Mouse (Mus musculus) cerebellum, adult 2 months (tissue): Measurements from ENCODE around the gene Fundc1. TPM values are rescaled to one million over a fixed set of nuclear protein-coding genes. Genes with fewer than 3 reads are reported as not detected.
"Not testable (repeated sequence)": the region's sequence is repeated elsewhere in the genome, so short reads cannot be mapped to it uniquely, and the experiment has no call there.

Experiments used
- DNase-seq, 2 experiments: peaks; one replicate each; pipeline ENCODE4 v3.0.0; 2021
- H3K27ac ChIP-seq: fragments of 200-500 bp; 2 replicates; pipeline ENCODE4 v1.5.1; 2012; ENCODE audit warnings: low read length, control low read depth, inconsistent platforms; ENCODE audit not compliant: insufficient read depth
- H3K27me3 ChIP-seq: fragments of 200-500 bp; 2 replicates; pipeline ENCODE4 v1.6.1; 2012; ENCODE audit warnings: inconsistent platforms, mild to moderate bottlenecking, low read length, moderate library complexity; ENCODE audit not compliant: control insufficient read depth, insufficient read depth
- H3K4me1 ChIP-seq: fragments of 200-500 bp; 2 replicates; pipeline ENCODE4 v1.6.1; 2011; ENCODE audit warnings: low read length; ENCODE audit not compliant: control insufficient read depth, insufficient read depth
- H3K4me3 ChIP-seq: fragments of 200-500 bp; replicated peaks from 2 replicates; pipeline ENCODE3; 2011; ENCODE audit warnings: mild to moderate bottlenecking, low read depth, low read length, control low read depth; ENCODE audit not compliant: insufficient read depth
- CTCF ChIP-seq: fragments of 200-500 bp; IDR thresholded peaks from 2 replicates; pipeline ENCODE4 v1.5.1; 2011; ENCODE audit warnings: low read depth, mild to moderate bottlenecking, control low read depth, low read length, moderate library complexity, borderline replicate concordance; ENCODE audit not compliant: insufficient read depth
- POLR2A ChIP-seq: fragments of 200-500 bp; IDR thresholded peaks from 2 replicates; pipeline ENCODE4 v1.6.1; 2011; ENCODE audit warnings: low read length, control low read depth, borderline replicate concordance; ENCODE audit not compliant: insufficient read depth
- WGBS: fragments of 180-500 bp; shearing (Covaris S2); methylation state at CpG from one replicate; pipeline ENCODE4 v1.1.7; 2018; 5-methylcytosine and 5-hydroxymethylcytosine counted together
- polyA plus RNA-seq: library from polyadenylated mRNA; depleted of rRNA; stranded (reverse); fragments of >200 nt; gene quantifications from 2 replicates; pipeline ENCODE4 v1.2.3, GENCODE M21; 2012

The Fundc1 gene
- polyA plus RNA-seq, 1 experiment = 66.0 TPM

DNA sequence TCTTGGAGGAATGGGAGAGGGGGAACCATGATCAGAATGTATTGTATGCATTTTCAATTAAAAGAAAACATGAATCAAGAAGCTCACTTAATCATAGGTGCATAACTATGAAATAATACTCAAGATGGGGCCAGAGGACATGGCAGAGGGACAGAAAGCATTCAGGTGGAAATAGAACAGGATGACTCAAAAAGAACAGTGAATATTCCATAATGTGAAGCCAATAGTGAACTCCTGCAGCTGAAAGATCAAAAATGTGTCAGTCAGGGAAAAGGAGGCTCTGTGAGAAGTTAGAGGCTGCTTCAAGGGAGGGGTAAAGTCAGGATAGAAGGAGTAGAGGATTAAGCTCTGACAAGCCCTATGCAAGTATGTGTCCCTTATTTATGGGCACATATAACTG, 6.4 kb downstream of the Fundc1 start:
- TF ChIP-seq CTCF (no peak), POLR2A (no peak)
- peak in 1 of 2 experiments; percentile 60 for DNase-seq
- Histone ChIP-seq H3K27ac (no peak overlapping the region), H3K27me3 (no peaks in the 10 kb centered on the region), H3K4me3 (no peak overlapping the region), H3K4me1 (peaks cover 4% of the 10 kb centered on the region; the same call in 1 of the 2 replicates)

DNA sequence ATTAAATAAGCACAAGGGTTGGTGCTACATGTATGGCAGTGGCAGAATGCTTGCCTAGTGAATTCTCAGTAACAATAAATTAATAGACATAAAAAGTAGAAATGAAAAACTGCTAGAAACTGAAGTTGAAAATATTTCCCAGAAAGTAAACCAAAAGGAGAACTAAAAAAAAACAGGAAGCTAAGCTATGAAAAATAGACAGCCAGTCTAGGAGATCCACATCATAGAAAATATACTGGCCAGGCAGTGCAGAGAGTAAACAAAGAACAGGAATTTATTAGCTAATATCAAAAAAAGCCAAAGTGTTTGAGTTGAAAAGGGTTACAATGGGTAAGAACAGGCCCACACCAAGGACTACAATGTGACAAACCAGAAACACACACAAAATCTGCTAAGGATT, 7.4 kb downstream of the Fundc1 start:
- DNase-seq = no peak
- no peak for TF ChIP-seq CTCF
- no peak for TF ChIP-seq POLR2A
- H3K27me3 ChIP-seq = no peaks in the 10 kb centered on the region
- no peak overlapping the region for H3K4me3 ChIP-seq
- peaks cover 4% of the 10 kb centered on the region; the same call in 1 of the 2 replicates for H3K4me1 ChIP-seq
- H3K27ac ChIP-seq = no peak overlapping the region

DNA sequence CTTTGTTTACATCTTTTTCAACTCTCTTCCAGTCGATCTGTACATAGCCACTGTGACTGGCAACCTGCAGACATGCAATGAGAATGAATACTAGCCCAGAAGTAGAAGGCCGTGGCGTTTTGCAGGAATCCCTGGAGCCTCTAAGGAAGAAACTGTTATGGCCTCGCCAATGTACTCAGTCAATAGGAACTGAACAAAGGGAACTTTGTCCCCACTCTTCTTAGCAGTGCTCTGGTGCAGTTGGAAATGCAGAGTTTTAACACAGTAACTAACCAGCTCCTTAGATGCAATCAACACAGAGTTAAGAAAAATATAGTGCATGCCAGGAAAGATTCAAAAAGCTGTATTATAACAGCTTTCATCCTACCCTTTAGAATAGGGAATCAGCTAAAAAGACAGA, 13.4 kb downstream of the Fundc1 start:
- H3K27ac ChIP-seq = peak overlapping the region; percentile 30; the same call in 1 of the 2 replicates
- H3K27me3 ChIP-seq = no peaks in the 10 kb centered on the region
- DNase-seq = no peak
- TF ChIP-seq CTCF = no peak
- no peak for TF ChIP-seq POLR2A
- H3K4me1 ChIP-seq = no peaks in the 10 kb centered on the region
- H3K4me3 ChIP-seq = no peak overlapping the region
- 38% methylated on average over 4 of the region's 4 CpGs for WGBS

DNA sequence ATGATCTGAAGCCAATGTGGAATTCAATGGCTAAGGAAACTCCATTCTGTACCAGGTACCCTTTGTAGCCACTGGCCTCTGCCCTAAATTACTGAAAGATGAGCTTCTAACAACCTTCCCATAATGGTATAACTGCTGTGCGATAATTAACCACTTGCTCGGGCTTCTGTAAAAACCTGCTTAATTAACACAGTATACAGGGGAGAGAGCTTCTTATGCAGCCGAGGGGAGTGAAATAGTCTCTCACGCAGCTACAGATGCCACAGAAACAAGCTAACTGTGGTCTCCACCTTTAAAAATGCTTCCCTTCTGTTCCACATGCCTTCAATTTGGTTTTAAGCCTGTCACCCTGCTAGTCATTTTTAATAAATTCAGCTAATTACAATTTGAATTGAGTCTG, 17.6 kb downstream of the Fundc1 start:
- WGBS = 62% methylated on average over 4 of the region's 4 CpGs
- no peaks in the 10 kb centered on the region for H3K4me1 ChIP-seq
- DNase-seq = no peak
- no peak for TF ChIP-seq POLR2A
- no peak for TF ChIP-seq CTCF
- H3K27ac ChIP-seq = no peak overlapping the region
- no peak overlapping the region for H3K4me3 ChIP-seq
- H3K27me3 ChIP-seq = no peaks in the 10 kb centered on the region

DNA sequence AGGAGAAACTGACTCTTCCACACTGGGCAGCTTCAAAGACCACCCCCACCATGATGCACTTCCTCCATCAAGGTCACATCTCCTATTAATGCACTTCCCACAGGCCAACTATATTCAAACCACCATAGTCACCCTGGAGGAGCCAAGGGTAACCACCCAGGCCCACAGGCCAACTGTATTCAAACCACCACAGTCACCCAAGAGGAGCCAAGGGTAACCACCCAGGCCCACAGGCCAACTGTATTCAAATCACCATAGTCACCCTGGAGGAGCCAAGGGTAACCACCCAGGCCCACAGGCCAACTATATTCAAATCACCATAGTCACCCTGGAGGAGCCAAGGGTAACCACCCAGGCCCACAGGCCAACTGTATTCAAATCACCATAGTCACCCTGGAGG, 20.5 kb downstream of the Fundc1 start:
- not testable (repeated sequence) for DNase-seq, H3K4me1 ChIP-seq, H3K27ac ChIP-seq, H3K4me3 ChIP-seq, H3K27me3 ChIP-seq

DNA sequence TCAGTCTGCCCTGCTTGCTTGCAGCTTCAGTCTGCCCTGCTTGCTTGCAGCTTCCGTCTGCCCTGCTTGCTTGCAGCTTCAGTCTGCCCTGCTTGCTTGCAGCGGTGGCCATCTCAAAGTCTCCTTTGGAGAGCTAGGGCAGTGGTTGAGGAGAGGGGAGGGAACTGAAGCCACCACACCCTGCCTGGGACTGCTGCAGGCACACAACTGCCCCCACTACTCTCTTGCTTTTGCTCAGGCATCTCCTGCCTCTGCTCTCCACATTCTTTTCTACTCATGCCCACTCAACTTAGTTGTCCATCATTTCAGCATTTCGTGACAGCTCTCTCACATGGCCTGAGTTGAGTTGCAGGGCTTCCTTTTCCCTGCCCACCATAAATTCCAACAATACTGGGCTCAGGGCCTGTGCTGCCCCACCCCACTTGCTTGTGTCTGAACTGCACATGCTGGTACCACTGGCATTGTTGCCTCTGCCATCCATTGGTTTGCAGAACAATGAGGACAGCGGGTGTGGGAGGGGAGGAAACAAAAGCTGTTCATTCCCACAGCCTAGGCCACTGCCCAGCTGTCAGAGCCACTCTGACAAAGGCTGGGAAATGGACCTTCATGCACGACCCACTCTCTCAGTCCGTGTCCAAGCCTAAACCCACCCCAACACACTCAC, 24.9 kb downstream of the Fundc1 start:
- no peak for DNase-seq
- no peak overlapping the region for H3K4me3 ChIP-seq
- 28% methylated on average over 6 of the region's 6 CpGs for whole genome bisulfite sequencing
- peak overlapping the region; percentile 16; the same call in 1 of the 2 replicates for H3K27ac ChIP-seq
- no peaks in the 10 kb centered on the region; the same call in none of the 2 replicates for H3K4me1 ChIP-seq
- no peaks in the 10 kb centered on the region for H3K27me3 ChIP-seq
- TF ChIP-seq CTCF (no peak), POLR2A (no peak)

DNA sequence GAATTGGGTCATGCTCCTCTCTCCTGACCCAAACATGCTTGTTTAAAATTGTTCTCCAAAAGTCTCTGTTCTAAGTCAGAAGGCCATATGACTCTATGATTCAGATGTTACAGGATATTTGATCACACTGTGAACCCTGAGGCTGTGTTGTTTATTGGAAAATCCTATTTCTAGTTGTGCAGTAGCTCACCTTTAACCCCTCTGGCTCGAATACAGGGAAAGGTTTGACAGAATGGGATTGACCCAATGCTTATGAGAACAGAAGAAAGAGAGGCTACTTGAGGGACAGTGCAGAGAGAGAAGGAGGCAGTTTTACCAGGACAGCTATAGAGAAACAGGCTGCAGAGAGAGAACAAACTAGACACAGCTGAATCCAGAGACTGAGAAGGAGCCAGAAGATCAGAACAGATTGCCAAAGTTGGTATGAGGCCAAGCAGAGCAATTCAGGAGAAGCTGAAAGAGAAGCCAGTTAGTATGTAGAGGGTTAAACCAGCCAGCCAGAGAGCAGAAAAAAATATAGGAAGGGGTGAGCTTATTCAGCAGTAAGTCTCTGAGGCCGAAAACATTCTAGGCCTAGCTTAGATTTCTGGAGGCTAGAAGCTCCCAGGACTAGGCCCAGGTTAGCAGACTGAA, 27.1 kb downstream of the Fundc1 start:
- peak; percentile 27 to 45 for DNase-seq
- Histone ChIP-seq H3K4me1 (no peaks in the 10 kb centered on the region; the same call in none of the 2 replicates), H3K27ac (no peak overlapping the region; the same call in 1 of the 2 replicates), H3K4me3 (no peak overlapping the region), H3K27me3 (no peaks in the 10 kb centered on the region)
- WGBS = 14% methylated on average over 2 of the region's 2 CpGs
- TF ChIP-seq POLR2A (no peak), CTCF (no peak)

DNA sequence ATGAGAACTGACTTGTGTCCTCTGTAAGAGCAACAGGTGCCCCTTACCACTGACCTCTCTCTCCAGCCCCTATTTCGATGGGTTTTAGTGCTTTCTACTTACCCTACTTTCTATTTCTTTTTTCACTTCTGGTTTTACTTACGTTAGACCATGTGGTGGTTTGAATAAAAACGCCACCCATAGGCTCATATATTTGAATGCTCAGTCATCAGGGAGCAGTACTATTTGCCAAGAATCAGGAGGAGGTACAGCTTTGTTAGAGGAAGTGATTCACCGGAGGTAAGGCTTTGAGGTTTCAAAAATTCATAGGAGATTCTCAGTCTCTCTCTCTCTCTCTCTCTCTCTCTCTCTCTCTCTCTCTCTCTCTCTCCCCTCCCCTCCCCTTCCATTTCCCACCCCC, 34.4 kb downstream of the Fundc1 start:
- WGBS = 49% methylated on average over 4 of the region's 4 CpGs
- TF ChIP-seq POLR2A (no peak), CTCF (no peak)
- Histone ChIP-seq H3K4me3 (no peak overlapping the region), H3K4me1 (no peaks in the 10 kb centered on the region), H3K27me3 (no peaks in the 10 kb centered on the region), H3K27ac (no peak overlapping the region)
- DNase-seq = no peak
